Mouse (Mus musculus) stomach, postnatal 0 days (tissue): ENCODE data around the gene Tcf23. TPM values are rescaled to one million over a fixed set of nuclear protein-coding genes. Genes with fewer than 3 reads are reported as not detected.

Experiments
- ATAC-seq: fragments of 200-750 bp; cut with Nextera tagmentation; 2 replicates; pipeline ENCODE4 v1.8.0; 2017; ENCODE audit not compliant: low FRiP score, low TSS enrichment
- DNase-seq: peaks from one replicate; pipeline ENCODE4 v3.0.0-alpha.2; 2016; ENCODE audit warnings: low spot score
- H3K27ac ChIP-seq: fragments of 300-500 bp; sonication (generic); replicated peaks from 2 replicates; pipeline ENCODE4 v1.5.1; 2014; ENCODE audit warnings: mild to moderate bottlenecking, control low read depth
- H3K27me3 ChIP-seq: fragments of 300-500 bp; sonication (generic); 2 replicates; pipeline ENCODE4 v1.6.1; 2014; ENCODE audit warnings: low read length; ENCODE audit not compliant: control insufficient read depth, insufficient read depth
- H3K36me3 ChIP-seq: fragments of 300-500 bp; sonication (generic); 2 replicates; pipeline ENCODE4 v1.6.1; 2014; ENCODE audit warnings: low read length, mixed read lengths; ENCODE audit not compliant: control insufficient read depth, insufficient read depth
- H3K4me1 ChIP-seq: fragments of 300-500 bp; sonication (generic); replicated peaks from 2 replicates; pipeline ENCODE4 v1.6.1; 2014; ENCODE audit warnings: antibody characterized with exemption; ENCODE audit not compliant: control insufficient read depth, insufficient read depth
- H3K4me2 ChIP-seq: fragments of 300-500 bp; sonication (generic); replicated peaks from 2 replicates; pipeline ENCODE4 v1.6.1; 2014; ENCODE audit warnings: low read depth, mild to moderate bottlenecking, control low read depth, moderate library complexity
- H3K4me3 ChIP-seq: fragments of 300-500 bp; sonication (generic); 2 replicates; pipeline ENCODE4 v1.5.1; 2014; ENCODE audit warnings: low read depth, low read length, control low read depth
- H3K9ac ChIP-seq: fragments of 300-500 bp; sonication (generic); 2 replicates; pipeline ENCODE4 v1.6.1; 2014; ENCODE audit warnings: mild to moderate bottlenecking, low read length, control low read depth, mixed read lengths
- H3K9me3 ChIP-seq: fragments of 300-500 bp; sonication (generic); 2 replicates; pipeline ENCODE4 v1.6.1; 2016; ENCODE audit warnings: low read length; ENCODE audit not compliant: control insufficient read depth
- CTCF ChIP-seq: IDR thresholded peaks from 2 replicates; pipeline ENCODE4 v1.5.1; 2016; ENCODE audit warnings: antibody characterized with exemption, low read depth, mild to moderate bottlenecking, moderate library complexity
- EP300 ChIP-seq: optimal IDR thresholded peaks from 2 replicates; pipeline ENCODE3; 2016; ENCODE audit warnings: antibody characterized with exemption
- WGBS: fragments of 180-500 bp; shearing (Covaris S2); extraction: QIAGEN DNeasy Blood & Tissue Kit; methylation state at CpG from one replicate; pipeline ENCODE4 v1.1.7; 2014; 5-methylcytosine and 5-hydroxymethylcytosine counted together
- polyA plus RNA-seq: library from polyadenylated mRNA; unstranded; fragments of >200 nt; fragmentation: Nextera tagmentation; extraction: Ambion mirVana; gene quantifications from 2 replicates; pipeline ENCODE4 v1.2.1, GENCODE M21; 2015

Gene Tcf23
- polyA plus RNA-seq, 1 experiment from 2014 or later = 4.5 TPM

DNA sequence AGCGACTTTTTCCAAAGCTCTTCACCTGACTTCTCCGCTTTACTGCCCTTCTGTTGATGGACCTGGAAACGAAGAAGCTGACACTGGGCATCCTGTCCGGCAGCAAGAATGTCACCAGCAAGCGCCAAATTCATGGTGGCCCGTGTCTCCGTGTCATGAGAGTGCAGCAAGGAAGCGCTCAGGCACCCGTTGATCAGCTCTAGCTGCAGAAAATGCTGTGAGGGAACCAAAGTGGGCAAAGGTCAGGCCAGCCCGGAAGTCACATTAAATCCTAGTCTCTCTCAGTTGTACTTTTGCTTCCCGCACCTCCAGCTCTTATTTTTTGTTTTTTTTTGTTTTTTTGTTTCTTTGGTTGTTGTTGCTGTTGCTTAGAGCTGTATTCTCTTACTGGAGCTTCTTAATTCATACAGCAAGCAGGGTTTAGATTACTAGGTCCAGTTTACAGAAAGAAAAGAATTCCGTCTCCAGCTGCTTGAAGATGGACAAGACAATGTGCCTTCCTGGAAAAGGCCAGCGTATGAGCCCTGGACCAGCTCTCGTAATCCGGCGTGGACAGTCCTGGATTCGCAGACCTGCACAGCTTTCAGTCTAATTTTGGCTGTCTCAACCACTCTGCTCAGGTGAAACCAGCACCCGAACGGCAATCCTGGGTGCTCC is 9.1 kb upstream of the Tcf23 start:
- Histone ChIP-seq H3K4me3 (peak overlapping the region; percentile 93), H3K4me2 (peak overlapping the region; percentile 89), H3K36me3 (peaks cover 12% of the 10 kb centered on the region), H3K4me1 (peaks cover 6% of the 10 kb centered on the region; the same call in 1 of the 2 replicates), H3K27me3 (no peaks in the 10 kb centered on the region), H3K27ac (peak overlapping the region; percentile 89), H3K9ac (peak overlapping the region; percentile 91), H3K9me3 (no peaks in the 10 kb centered on the region)
- WGBS = 27% methylated on average over 19 of the region's 19 CpGs
- ATAC-seq (peak; percentile 0; the same call in 1 of the 2 replicates), DNase-seq (peak; percentile 54)
- TF ChIP-seq EP300 (no peak), CTCF (no peak)

DNA sequence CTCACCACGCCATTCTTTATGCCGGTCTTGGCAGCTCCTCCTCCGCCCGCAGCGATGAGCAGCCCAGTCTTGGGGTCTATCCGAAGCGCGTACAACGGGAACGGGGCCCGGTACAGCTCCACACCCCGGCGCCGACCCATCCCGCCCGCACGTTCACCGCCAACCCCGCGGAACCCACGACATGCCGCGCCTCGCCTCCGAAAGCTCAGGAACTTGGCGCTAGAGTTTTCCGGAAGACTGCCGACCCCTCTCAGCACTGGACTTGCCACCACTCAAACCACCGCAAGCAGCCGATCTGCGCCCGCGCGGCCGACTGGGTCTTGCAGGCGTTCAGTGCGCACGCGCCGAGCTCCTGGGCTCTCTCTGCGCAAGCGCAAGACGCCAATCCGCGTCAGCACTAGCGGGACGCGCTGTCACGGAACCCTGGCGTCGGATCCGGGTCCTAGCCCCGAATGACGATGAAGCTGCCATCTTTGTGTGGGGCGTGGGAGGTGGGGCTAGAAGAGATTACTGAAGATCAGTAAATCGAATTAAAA is 8.4 kb upstream of the Tcf23 start, which contains the start of gene Preb:
Preb (minus strand) TSS at position 396 of the 536 bp plus-strand sequence.
- TF ChIP-seq CTCF (peak; percentile 39), EP300 (no peak)
- Histone ChIP-seq H3K27me3 (no peaks in the 10 kb centered on the region), H3K9me3 (no peaks in the 10 kb centered on the region), H3K27ac (peak within 1 kb of the TSS; percentile 89), H3K4me2 (peak within 1 kb of the TSS; percentile 89), H3K4me1 (peaks cover 6% of the 10 kb centered on the region; the same call in 1 of the 2 replicates), H3K4me3 (peak within 1 kb of the TSS; percentile 93), H3K9ac (peak within 1 kb of the TSS; percentile 91), H3K36me3 (peaks cover 11% of the 10 kb centered on the region)
- DNase-seq = peak; percentile 98
- under 1% methylated on average over 56 of the region's 56 CpGs for WGBS
- peak; percentile 94 for ATAC-seq

DNA sequence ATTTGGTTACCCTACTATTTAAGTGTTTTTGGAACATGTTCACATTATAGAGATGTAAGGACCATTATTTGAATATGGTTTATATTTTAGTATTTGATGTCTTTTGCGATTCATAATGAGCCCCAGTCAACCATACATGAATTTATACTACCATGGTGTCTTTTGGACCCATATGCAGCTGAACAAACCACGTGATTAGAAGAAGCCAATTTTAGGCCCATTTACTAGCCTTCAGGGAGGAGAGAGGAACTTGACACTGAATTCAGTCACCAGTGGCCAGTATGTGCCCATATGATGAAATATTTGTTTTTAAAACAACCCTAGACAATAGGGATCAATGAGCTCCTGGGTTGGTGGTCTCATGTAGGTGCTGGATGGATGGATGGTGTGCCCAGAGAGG is 7.6 kb upstream of the Tcf23 start:
- Histone ChIP-seq H3K4me2 (peak overlapping the region; percentile 89), H3K9ac (no peak overlapping the region), H3K27me3 (no peaks in the 10 kb centered on the region), H3K4me3 (0 out of 2 replicates have a peak overlapping the region, but pooled peaks have one; percentile 93), H3K27ac (peak overlapping the region; percentile 78; the same call in 1 of the 2 replicates), H3K9me3 (no peaks in the 10 kb centered on the region), H3K4me1 (peaks cover 6% of the 10 kb centered on the region; the same call in 1 of the 2 replicates), H3K36me3 (peaks cover 4% of the 10 kb centered on the region)
- no peak for ATAC-seq
- DNase-seq = no peak
- TF ChIP-seq EP300 = no peak
- no peak for TF ChIP-seq CTCF
- 87% methylated on average over 2 of the region's 2 CpGs for WGBS

DNA sequence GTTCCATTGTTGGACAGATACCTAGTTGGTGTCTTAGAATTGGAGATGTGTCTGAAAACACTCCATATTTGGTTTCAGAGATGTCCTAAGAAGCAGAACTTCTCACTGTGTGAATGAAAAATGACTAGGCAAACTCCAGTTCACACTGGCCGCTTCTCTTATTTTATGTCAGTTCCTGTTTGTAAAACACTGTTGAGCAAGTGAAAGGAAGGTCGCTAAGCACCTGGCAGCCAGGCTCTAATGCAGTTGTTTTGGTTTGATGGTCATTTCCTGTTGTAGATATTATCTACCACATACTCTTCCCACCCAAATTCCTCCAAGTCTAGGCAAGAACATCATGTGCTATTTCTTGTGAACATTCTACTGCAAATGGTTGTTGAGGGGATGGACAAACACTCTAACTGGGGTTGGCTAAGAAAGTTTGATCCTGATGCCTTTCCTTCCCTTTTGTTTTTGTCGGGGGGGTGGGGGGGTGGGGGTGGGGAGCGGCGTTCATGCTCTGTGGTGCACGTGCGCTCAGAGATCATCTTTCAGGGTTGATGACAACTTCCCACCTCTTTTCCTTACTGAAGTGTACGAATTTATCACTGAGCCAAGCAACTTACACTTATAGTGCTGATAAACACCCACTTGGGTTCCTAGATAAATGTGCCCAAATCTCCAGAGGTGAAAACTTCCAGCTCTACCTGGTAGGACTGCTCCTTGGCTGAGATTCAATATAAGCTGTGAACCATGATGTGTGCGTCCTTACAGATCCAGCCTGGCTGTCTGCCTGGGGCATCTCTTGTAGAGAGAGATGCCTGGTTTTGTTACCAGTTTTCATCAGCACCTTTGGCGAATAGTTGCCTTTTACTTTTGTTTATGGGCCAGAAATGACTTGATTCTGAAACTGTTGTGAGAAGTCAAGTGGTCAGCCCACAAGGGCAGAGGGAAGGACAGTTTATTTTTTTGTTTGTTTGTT is 6.6 kb upstream of the Tcf23 start:
- Histone ChIP-seq H3K9me3 (no peaks in the 10 kb centered on the region), H3K36me3 (peaks cover 4% of the 10 kb centered on the region), H3K4me3 (no peak overlapping the region), H3K27ac (no peak overlapping the region), H3K4me2 (no peak overlapping the region), H3K9ac (no peak overlapping the region), H3K4me1 (peaks cover 6% of the 10 kb centered on the region; the same call in 1 of the 2 replicates), H3K27me3 (no peaks in the 10 kb centered on the region)
- no peak for ATAC-seq
- TF ChIP-seq CTCF (no peak), EP300 (no peak)
- DNase-seq = no peak
- 65% methylated on average over 10 of the region's 10 CpGs for WGBS

DNA sequence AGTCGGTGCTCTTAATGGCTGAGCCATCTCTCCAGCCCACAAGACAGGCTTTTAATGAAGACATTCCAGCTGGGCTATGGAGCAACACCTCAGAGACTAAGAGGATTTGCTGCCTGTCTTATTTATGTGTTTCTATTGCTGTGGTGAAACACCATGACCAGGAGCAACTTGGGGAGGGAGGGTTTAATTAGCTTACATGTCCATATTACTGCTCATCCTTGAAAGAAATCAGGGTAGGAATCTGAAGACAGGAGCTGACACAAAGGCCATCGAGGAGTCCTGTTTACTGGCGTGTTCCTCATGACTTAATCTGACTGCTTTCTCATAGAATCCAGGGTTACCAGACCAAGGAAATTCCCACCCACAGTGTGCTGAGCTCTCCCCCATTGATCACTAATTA is 4.5 kb upstream of the Tcf23 start:
- H3K36me3 ChIP-seq = no peaks in the 10 kb centered on the region
- H3K9ac ChIP-seq = no peak overlapping the region
- H3K9me3 ChIP-seq = no peaks in the 10 kb centered on the region
- no peak for DNase-seq
- H3K4me1 ChIP-seq = no peaks in the 10 kb centered on the region
- TF ChIP-seq EP300 = no peak
- no peak for TF ChIP-seq CTCF
- no peak overlapping the region for H3K27ac ChIP-seq
- WGBS = 76% methylated on average over 3 of the region's 3 CpGs
- H3K27me3 ChIP-seq = no peaks in the 10 kb centered on the region
- no peak for ATAC-seq
- no peak overlapping the region for H3K4me2 ChIP-seq
- H3K4me3 ChIP-seq = no peak overlapping the region
